Mouse (Mus musculus) lung, adult 2 months (tissue): ENCODE measurements around the gene Llgl2. TPM values are rescaled to one million over a fixed set of nuclear protein-coding genes. Genes with fewer than 3 reads are reported as not detected.
"Not testable (repeated sequence)": the region's sequence is repeated elsewhere in the genome, so short reads cannot be mapped to it uniquely, and the experiment has no call there.

Experiments
- DNase-seq: peaks from one replicate; pipeline ENCODE4 v3.0.0; 2022
- H3K4me1 ChIP-seq: fragments of 200-500 bp; 2 replicates; pipeline ENCODE4 v1.6.1; 2011; ENCODE audit warnings: low read length; ENCODE audit not compliant: control insufficient read depth, insufficient read depth
- H3K4me3 ChIP-seq: fragments of 200-500 bp; replicated peaks from 2 replicates; pipeline ENCODE3; 2011; ENCODE audit warnings: low read depth, mild to moderate bottlenecking, control low read depth, low read length; ENCODE audit errors: extremely low read depth
- CTCF ChIP-seq: fragments of 200-500 bp; IDR thresholded peaks from 2 replicates; pipeline ENCODE4 v1.5.1; 2011; ENCODE audit warnings: mild to moderate bottlenecking, low read length, control low read depth; ENCODE audit not compliant: insufficient read depth
- POLR2A ChIP-seq: fragments of 200-500 bp; IDR thresholded peaks from 2 replicates; pipeline ENCODE4 v1.6.1; 2011; ENCODE audit warnings: low read depth, mild to moderate bottlenecking, control low read depth, low read length, borderline replicate concordance; ENCODE audit errors: extremely low read depth
- WGBS: fragments of 180-500 bp; shearing (Covaris S2); methylation state at CpG from one replicate; pipeline ENCODE4 v1.1.7; 2018; 5-methylcytosine and 5-hydroxymethylcytosine counted together
- polyA plus RNA-seq: library from polyadenylated mRNA; depleted of rRNA; stranded (reverse); fragments of >200 nt; gene quantifications from 2 replicates; pipeline ENCODE4 v1.2.3, GENCODE M21; 2012

The Llgl2 gene
- polyA plus RNA-seq, 1 experiment: 91.8 TPM

- no peak for TF ChIP-seq POLR2A
- no peak for TF ChIP-seq CTCF
- 85% methylated on average over 11 of the region's 14 CpGs for WGBS
- H3K4me1 ChIP-seq: peaks cover 6% of the 10 kb centered on the region
These were observed 19.5 kb downstream of the Llgl2 start for GRCm38 (mm10) chr11:115843141-115843890.

DNA sequence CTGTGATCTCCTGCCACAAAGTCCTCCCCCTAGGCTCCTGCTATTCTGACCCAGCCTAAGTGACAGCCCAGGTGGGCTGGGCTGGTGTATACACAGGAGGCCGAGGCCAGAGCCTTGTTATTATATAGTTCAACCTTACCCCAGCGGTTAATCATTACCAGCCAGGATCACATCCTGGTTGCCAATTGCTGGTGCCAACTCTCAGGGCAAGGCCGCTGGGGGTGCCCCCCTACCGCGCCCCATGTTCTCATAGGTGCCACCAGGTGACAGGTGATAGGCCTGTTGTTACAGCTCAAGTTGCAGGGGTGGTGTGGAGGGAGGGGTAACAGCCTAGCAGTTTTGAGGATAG is 20.0 kb downstream of the Llgl2 start:
- no peak for TF ChIP-seq POLR2A
- no peak for TF ChIP-seq CTCF
- 73% methylated on average over 5 of the region's 5 CpGs for WGBS
- no peak overlapping the region for H3K4me3 ChIP-seq
- no peak for DNase-seq
- H3K4me1 ChIP-seq: peaks cover 6% of the 10 kb centered on the region

More at GRCm38 (mm10) chr11:115843141-115843890, 19.5 kb downstream of the Llgl2 start:
- H3K4me3 ChIP-seq: no peak overlapping the region
- no peak for DNase-seq

GRCm38 (mm10) chr11:115844240-115844639 is 20.4 kb downstream of the Llgl2 start:
- 68% methylated on average over 8 of the region's 8 CpGs for WGBS
- H3K4me3 ChIP-seq: no peak overlapping the region
- DNase-seq: no peak
- H3K4me1 ChIP-seq: peaks cover 6% of the 10 kb centered on the region
- TF ChIP-seq POLR2A (no peak), CTCF (no peak)

DNA sequence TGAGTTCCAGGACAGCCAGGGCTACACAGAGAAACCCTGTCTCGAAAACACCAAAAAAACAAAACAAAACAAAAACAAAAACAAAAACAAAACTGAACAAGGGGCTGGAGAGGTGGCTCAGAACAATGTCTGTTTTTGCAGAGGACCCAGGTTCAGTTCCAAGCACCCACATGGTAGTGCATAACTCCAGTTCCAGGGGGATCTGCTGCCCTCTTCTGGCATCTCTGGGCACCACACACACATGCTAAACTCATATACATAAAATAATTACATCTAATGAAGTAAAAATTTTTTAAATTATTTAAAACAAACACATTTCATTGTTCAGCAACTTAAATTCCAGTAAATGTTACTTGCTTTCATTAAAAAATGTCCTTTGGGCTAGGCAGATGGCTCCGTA is 22.0 kb downstream of the Llgl2 start:
- 87% methylated on average over 2 of the region's 2 CpGs for WGBS
- H3K4me3 ChIP-seq: no peak overlapping the region
- no peak for DNase-seq
- TF ChIP-seq CTCF (no peak), POLR2A (no peak)
- H3K4me1 ChIP-seq: peaks cover 6% of the 10 kb centered on the region

GRCm38 (mm10) chr11:115854674-115855073 is 30.8 kb downstream of the Llgl2 start:
- 81% methylated on average over 6 of the region's 6 CpGs for WGBS
- no peak for TF ChIP-seq POLR2A
- no peak for TF ChIP-seq CTCF
- Histone ChIP-seq H3K4me1 (no peaks in the 10 kb centered on the region), H3K4me3 (no peak overlapping the region)
- DNase-seq: no peak

DNA sequence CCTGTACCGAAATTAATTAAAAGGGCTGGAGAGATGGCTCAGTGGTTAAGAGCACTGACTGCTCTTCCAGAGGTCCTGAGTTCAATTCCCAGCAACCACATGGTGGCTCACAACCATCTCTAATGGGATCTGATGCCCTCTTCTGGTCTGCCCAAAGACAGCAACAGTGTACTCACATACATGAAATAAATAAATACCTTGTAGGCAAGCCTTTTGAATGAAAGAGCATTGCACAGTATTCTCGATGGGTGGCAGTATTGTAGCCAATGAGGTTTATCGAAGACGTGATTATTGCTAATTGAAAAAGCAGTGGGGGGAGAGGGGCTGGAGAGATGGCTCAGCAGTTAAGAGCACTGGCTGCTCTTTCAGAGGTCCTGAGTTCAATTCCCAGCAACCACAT is 33.3 kb downstream of the Llgl2 start:
- not testable (repeated sequence) for H3K4me1 ChIP-seq, H3K4me3 ChIP-seq, DNase-seq
- WGBS: 93% methylated on average over 4 of the region's 4 CpGs

DNA sequence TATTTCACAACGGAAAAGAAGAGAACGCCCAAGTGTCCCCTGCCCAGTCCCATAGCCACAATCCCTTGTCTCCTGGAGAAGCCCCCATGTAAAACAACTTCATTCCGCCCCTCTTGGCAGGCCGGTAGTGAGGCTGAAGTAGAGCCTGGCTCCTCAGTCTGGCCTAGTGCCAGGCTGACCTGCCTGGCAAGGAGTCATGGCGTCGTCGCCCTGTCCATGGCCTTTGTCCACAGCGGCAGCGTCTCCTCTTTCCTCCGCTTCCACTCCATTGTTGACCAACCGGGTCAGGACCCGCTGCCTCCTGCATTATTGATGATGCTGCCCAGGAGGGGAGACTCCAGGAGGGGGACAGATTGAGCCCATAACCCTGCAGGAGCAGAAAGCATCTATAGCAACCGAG is 34.1 kb downstream of the Llgl2 start:
- TF ChIP-seq CTCF: no peak
- no peak for TF ChIP-seq POLR2A
- WGBS: 45% methylated on average over 13 of the region's 13 CpGs
- Histone ChIP-seq H3K4me3 (no peak overlapping the region), H3K4me1 (no peaks in the 10 kb centered on the region)
- no peak for DNase-seq

DNA sequence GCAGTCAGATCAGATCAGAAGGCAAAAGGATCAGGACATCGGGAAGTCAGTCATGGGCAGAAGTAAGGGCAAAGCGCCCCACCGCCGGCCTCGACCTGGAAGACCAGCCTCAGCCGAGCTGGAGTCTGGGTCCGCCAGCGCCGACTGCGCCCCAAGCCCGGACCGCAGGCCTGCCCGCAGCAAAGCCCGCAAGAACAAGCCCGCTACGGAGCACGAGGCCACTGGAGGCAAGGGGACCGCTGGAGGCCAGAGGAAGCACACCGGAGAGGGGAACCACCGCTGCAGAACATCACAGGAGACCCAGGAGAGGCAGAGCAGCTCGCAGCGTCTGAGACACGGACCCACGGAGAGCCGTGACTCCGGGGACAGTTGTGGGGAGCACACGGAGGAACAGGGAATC is 34.5 kb downstream of the Llgl2 start, which contains the start of gene Myo15b:
Myo15b (plus strand) TSS at position 53 of the 400 bp plus-strand sequence.
- WGBS: 30% methylated on average over 27 of the region's 27 CpGs
- DNase-seq: no peak
- Histone ChIP-seq H3K4me1 (no peaks in the 10 kb centered on the region), H3K4me3 (no peak within 1 kb of the TSS)
- TF ChIP-seq POLR2A (no peak), CTCF (no peak)

GRCm38 (mm10) chr11:115859143-115859945 is 35.5 kb downstream of the Llgl2 start:
- 2% methylated on average over 70 of the region's 75 CpGs for WGBS
- Histone ChIP-seq H3K4me3 (peak overlapping the region; percentile 30), H3K4me1 (no peaks in the 10 kb centered on the region)
- DNase-seq: peak; percentile 87
- TF ChIP-seq POLR2A (no peak), CTCF (peak; percentile 62)

- WGBS: 81% methylated on average over 8 of the region's 8 CpGs
- no peak for TF ChIP-seq CTCF
- TF ChIP-seq POLR2A: no peak
- no peak for DNase-seq
- Histone ChIP-seq H3K4me1 (no peaks in the 10 kb centered on the region), H3K4me3 (no peak overlapping the region)
These were observed 40.0 kb downstream of the Llgl2 start for GRCm38 (mm10) chr11:115863895-115864294.
